Mouse (Mus musculus) hindbrain, postnatal 0 days (tissue): ENCODE results near the gene Mylk2. TPM values are rescaled to one million over a fixed set of nuclear protein-coding genes. Genes with fewer than 3 reads are reported as not detected.

Experiments
- ATAC-seq: fragments of 200-750 bp; cut with Nextera tagmentation; 2 replicates; pipeline ENCODE4 v1.8.0; 2017; ENCODE audit warnings: mild to moderate bottlenecking, moderate TSS enrichment, moderate library complexity
- DNase-seq: peaks from one replicate; pipeline ENCODE4 v3.0.0-alpha.2; 2015; ENCODE audit warnings: low spot score
- H3K27ac ChIP-seq: fragments of 300-500 bp; sonication (generic); 2 replicates; pipeline ENCODE4 v1.5.1; 2014; ENCODE audit warnings: mild to moderate bottlenecking
- H3K27me3 ChIP-seq: fragments of 300-500 bp; sonication (generic); 2 replicates; pipeline ENCODE4 v1.6.1; 2014; ENCODE audit warnings: low read length, mixed read lengths; ENCODE audit not compliant: insufficient read depth
- H3K36me3 ChIP-seq: fragments of 300-500 bp; sonication (generic); 2 replicates; pipeline ENCODE4 v1.6.1; 2014; ENCODE audit warnings: low read length, mixed read lengths; ENCODE audit not compliant: insufficient read depth
- H3K4me1 ChIP-seq: fragments of 300-500 bp; sonication (generic); 2 replicates; pipeline ENCODE4 v1.6.1; 2014; ENCODE audit warnings: antibody characterized with exemption, low read length, mixed read lengths; ENCODE audit not compliant: insufficient read depth
- H3K4me2 ChIP-seq: fragments of 300-500 bp; sonication (generic); 2 replicates; pipeline ENCODE4 v1.6.1; 2014; ENCODE audit warnings: low read depth, mild to moderate bottlenecking, low read length, moderate library complexity, mixed read lengths
- H3K4me3 ChIP-seq: fragments of 300-500 bp; sonication (generic); 2 replicates; pipeline ENCODE4 v1.5.1; 2014; ENCODE audit warnings: low read length
- H3K9ac ChIP-seq: fragments of 300-500 bp; sonication (generic); replicated peaks from 2 replicates; pipeline ENCODE4 v1.6.1; 2014; ENCODE audit warnings: mild to moderate bottlenecking, low read length, moderate library complexity, mixed read lengths
- H3K9me3 ChIP-seq: fragments of 300-500 bp; sonication (generic); 2 replicates; pipeline ENCODE4 v1.6.1; 2016; ENCODE audit warnings: low read length, mixed read lengths
- CTCF ChIP-seq: IDR thresholded peaks from 2 replicates; pipeline ENCODE4 v1.5.1; 2016; ENCODE audit warnings: antibody characterized with exemption, control low read depth, low read depth
- WGBS: fragments of 180-500 bp; shearing (Covaris S2); extraction: QIAGEN DNeasy Blood & Tissue Kit; methylation state at CpG from one replicate; pipeline ENCODE4 v1.1.7; 2014; 5-methylcytosine and 5-hydroxymethylcytosine counted together
- polyA plus RNA-seq: library from polyadenylated mRNA; unstranded; fragments of >200 nt; fragmentation: Nextera tagmentation; extraction: Ambion mirVana; gene quantifications from 2 replicates; pipeline ENCODE4 v1.2.1, GENCODE M21; 2015
- total RNA-seq: library from RNA; depleted of rRNA; stranded (reverse); fragments of >200 nt; gene quantifications from 2 replicates; pipeline ENCODE4 v1.2.3, GENCODE M21; 2014

Gene Mylk2
- total and polyA plus RNA-seq, 2 experiments from 2014 or later, result 0.20 to 0.58 TPM

GRCm38 (mm10) chr2:152923621-152924020 lies 12.5 kb downstream of the Mylk2 start:
- WGBS, result 38% methylated on average over 3 of the region's 3 CpGs
- Histone ChIP-seq H3K27ac (peak overlapping the region; percentile 17; the same call in 1 of the 2 replicates), H3K9me3 (no peaks in the 10 kb centered on the region), H3K4me2 (no peak overlapping the region), H3K4me1 (no peaks in the 10 kb centered on the region), H3K4me3 (no peak overlapping the region), H3K9ac (no peak overlapping the region), H3K27me3 (no peaks in the 10 kb centered on the region), H3K36me3 (no peaks in the 10 kb centered on the region)
- ATAC-seq (peak; percentile 9; the same call in 1 of the 2 replicates), DNase-seq (peak; percentile 41)
- no peak for TF ChIP-seq CTCF

GRCm38 (mm10) chr2:152924128-152924527 lies 13.0 kb downstream of the Mylk2 start:
- Histone ChIP-seq H3K27me3 (no peaks in the 10 kb centered on the region), H3K9me3 (no peaks in the 10 kb centered on the region), H3K4me2 (no peak overlapping the region), H3K4me3 (no peak overlapping the region), H3K27ac (no peak overlapping the region), H3K36me3 (no peaks in the 10 kb centered on the region), H3K4me1 (no peaks in the 10 kb centered on the region), H3K9ac (no peak overlapping the region)
- DNase-seq (no peak), ATAC-seq (no peak)
- 47% methylated on average over 8 of the region's 8 CpGs for WGBS
- TF ChIP-seq CTCF, result no peak

GRCm38 (mm10) chr2:152924543-152924942 lies 13.4 kb downstream of the Mylk2 start:
- 95% methylated on average over 5 of the region's 5 CpGs for WGBS
- Histone ChIP-seq H3K27ac (no peak overlapping the region), H3K4me3 (no peak overlapping the region), H3K27me3 (no peaks in the 10 kb centered on the region), H3K9me3 (no peaks in the 10 kb centered on the region), H3K36me3 (no peaks in the 10 kb centered on the region), H3K9ac (no peak overlapping the region), H3K4me1 (no peaks in the 10 kb centered on the region), H3K4me2 (no peak overlapping the region)
- no peak for DNase-seq
- ATAC-seq, result no peak
- TF ChIP-seq CTCF, result no peak

DNA sequence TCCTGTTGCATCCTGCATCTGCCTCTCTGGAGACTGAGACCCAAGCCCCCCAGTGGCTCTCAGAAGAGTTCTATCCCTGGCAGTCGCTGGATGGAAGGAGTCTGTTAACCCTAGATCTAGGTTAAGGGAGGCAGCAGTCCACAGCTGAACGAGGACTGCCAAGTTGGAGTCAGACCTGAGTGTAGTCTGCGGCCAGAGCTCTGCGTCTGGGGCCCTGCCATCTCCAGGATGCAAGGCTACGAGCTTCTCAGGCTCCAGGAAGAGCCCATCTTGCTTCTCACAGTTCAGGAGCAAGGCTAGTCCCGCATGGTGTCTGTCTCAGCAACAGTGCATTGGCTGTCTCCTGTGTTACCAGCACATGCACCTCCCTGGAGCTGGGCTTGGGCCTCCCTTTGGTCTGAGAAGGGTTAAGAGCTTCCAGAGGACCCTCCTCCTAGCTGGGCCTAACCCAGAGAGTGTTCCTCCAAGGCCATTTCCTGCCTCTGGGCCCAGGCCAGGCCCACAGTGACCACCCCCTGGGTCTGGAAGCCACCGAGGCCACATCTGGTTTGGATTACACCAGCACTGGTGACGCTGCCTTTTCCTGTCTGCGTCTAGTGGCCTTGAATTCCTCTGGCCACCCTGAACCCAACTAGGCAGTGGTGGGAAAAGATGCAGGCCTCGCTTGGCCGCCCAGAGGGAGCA lies 14.2 kb downstream of the Mylk2 start:
- ATAC-seq (no peak), DNase-seq (no peak)
- no peaks in the 10 kb centered on the region for H3K27me3 ChIP-seq
- H3K27ac ChIP-seq, result no peak overlapping the region
- H3K9me3 ChIP-seq, result no peaks in the 10 kb centered on the region
- TF ChIP-seq CTCF, result no peak
- WGBS, result 74% methylated on average over 11 of the region's 11 CpGs
- no peaks in the 10 kb centered on the region for H3K36me3 ChIP-seq
- no peak overlapping the region for H3K4me3 ChIP-seq
- H3K4me1 ChIP-seq, result no peaks in the 10 kb centered on the region
- H3K4me2 ChIP-seq, result no peak overlapping the region
- no peak overlapping the region for H3K9ac ChIP-seq

GRCm38 (mm10) chr2:152926896-152927295 lies 15.7 kb downstream of the Mylk2 start:
- Histone ChIP-seq H3K4me2 (no peak overlapping the region), H3K27ac (no peak overlapping the region), H3K4me3 (no peak overlapping the region), H3K4me1 (no peaks in the 10 kb centered on the region), H3K36me3 (no peaks in the 10 kb centered on the region), H3K27me3 (no peaks in the 10 kb centered on the region), H3K9ac (no peak overlapping the region), H3K9me3 (no peaks in the 10 kb centered on the region)
- DNase-seq (no peak), ATAC-seq (no peak)
- TF ChIP-seq CTCF, result no peak
- WGBS, result 67% methylated on average over 9 of the region's 9 CpGs

- DNase-seq (no peak), ATAC-seq (no peak)
- Histone ChIP-seq H3K36me3 (no peaks in the 10 kb centered on the region), H3K4me2 (no peak overlapping the region), H3K4me1 (no peaks in the 10 kb centered on the region), H3K4me3 (no peak overlapping the region), H3K9me3 (no peaks in the 10 kb centered on the region), H3K27me3 (no peaks in the 10 kb centered on the region), H3K9ac (no peak overlapping the region), H3K27ac (no peak overlapping the region)
- no peak for TF ChIP-seq CTCF
- WGBS, result 71% methylated on average over 5 of the region's 5 CpGs
Observed at GRCm38 (mm10) chr2:152927371-152927770, 16.2 kb downstream of the Mylk2 start.

DNA sequence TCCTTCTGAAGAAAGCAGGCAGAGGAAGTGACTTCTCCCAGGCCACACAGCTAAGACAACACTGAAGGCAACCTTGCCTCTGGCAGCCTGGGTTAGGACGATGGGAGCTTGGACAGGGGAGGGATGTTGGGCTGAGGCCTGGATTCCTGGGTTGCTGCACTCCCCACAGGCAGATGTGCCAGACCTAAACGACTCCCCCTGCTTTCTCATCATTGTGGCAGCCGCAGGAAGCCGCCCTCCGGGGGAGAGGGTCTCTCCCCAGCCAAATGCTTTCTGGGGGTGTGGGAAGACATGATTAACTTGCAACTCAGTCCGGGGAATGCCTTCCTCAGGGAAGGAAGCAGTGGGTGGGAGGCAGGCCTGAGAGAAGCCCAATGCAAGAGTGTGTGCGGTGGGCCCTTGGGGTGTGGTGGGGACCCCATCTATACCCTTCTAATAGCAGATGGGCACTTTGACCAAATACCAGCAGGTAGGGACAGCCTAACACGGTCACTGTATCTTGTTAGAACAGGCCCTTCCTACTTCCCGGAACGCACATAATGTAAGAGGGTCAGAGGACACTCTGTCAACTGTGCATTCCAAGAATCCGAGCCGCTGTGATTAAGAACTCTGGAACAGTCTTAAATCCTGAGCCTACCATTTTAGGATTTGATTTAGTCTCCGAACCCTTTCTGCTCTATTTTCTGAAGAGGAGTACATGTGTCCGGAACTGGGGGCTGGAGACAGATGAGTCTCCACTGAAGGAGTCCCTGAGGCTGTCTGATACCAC lies 17.3 kb downstream of the Mylk2 start:
- H3K27ac ChIP-seq, result no peak overlapping the region
- H3K4me3 ChIP-seq, result no peak overlapping the region
- DNase-seq (no peak), ATAC-seq (no peak)
- H3K4me2 ChIP-seq, result no peak overlapping the region
- WGBS, result 57% methylated on average over 14 of the region's 14 CpGs
- no peaks in the 10 kb centered on the region for H3K36me3 ChIP-seq
- no peaks in the 10 kb centered on the region for H3K9me3 ChIP-seq
- no peak for TF ChIP-seq CTCF
- no peaks in the 10 kb centered on the region for H3K27me3 ChIP-seq
- H3K9ac ChIP-seq, result no peak overlapping the region
- no peaks in the 10 kb centered on the region for H3K4me1 ChIP-seq
